Mouse (Mus musculus) retina, postnatal 1 day (tissue): Measurements from ENCODE around the gene Vmn1r204.
"Not testable (repeated sequence)": the region's sequence is repeated elsewhere in the genome, so short reads cannot be mapped to it uniquely, and the experiment has no call there.

Experiments
- DNase-seq: peaks from one replicate; pipeline ENCODE4 v3.0.0-alpha.2; 2012

Gene Vmn1r204

DNA sequence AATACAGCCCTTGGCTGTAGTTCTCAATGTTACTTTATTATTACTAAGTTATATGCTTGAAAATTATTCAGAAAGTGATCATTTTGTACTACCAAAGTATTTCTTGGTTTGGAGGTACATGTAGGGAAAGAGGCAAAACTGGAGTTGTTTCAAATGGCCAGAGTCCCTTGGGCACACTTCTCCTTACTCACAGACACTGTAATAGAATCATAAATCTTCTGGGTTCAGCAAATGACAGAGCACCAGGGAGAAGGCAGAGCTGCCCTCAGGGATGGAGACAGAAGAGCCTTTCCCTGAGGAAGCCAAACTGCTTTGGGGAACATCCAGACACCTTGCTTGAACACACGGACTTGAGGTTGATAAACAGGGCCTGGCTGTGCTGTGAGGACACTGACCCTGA, at the start of gene Vmn1r204:
Vmn1r204 (plus strand) TSS at position 301 of the 400 bp plus-strand sequence.
- not testable (repeated sequence) for DNase-seq

DNA sequence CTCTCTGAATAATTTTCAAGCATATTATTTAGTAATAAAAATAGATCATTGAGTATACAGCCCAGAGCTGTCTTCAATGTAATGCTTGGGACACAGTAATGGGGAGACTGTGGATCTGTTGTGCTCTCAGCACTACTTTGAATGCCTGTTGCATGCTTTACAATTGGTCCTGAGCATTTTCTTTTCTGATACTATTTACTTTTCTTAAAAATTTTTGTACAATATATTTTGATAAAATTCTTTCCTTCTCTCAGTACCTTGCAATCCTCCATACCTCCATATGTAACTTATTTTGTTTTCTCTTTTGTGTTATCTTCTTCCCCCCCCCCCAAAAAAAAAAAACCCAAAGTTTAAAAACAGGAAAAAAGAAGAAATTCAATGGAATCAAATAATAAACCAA, 47.7 kb upstream of the Vmn1r204 start, which contains the start of gene Vmn1r202:
Vmn1r202 (minus strand) TSS at position 101 of the 400 bp plus-strand sequence.
- no peak for DNase-seq

DNA sequence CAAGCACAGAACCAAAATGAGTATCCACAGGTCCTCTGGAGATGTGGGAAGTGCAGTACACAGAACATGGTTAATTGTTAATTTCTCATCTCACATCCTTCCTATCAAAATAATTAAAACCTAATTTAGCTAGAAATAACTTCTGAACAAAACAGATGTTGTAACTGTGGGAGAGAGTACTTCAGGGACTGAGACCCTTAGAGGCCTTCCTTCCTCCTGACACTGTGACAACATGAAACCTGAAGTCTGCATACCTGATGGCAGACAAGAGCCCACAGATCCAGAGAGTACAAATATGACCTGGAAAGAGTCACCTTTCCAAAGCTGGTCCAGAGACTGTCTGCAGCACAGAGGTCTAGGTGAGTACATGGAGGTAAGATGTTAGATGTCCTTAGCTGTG, 35.2 kb upstream of the Vmn1r204 start, which contains the start of gene Vmn1r203:
Vmn1r203 (plus strand) TSS at position 301 of the 400 bp plus-strand sequence.
- DNase-seq: no peak

DNA sequence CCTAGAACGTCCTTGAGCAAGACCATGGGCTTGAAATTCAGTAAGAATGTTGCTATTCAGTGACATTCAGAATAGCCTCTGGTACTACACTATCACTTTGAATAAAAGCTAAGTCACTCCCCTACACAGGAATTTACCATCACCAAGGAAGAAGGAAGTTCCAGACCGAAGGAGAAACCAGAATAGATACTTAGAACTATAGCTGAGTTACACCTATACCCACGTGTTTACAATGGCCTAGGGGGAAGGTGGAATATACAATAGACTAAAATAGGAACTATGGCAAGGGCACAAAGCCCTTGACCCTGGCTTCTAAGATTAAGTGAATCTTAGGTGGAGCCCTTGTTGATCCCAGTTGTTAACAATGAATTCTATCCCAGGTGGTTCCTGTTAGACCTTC, 21.9 kb downstream of the Vmn1r204 start:
- DNase-seq: not testable (repeated sequence)

DNA sequence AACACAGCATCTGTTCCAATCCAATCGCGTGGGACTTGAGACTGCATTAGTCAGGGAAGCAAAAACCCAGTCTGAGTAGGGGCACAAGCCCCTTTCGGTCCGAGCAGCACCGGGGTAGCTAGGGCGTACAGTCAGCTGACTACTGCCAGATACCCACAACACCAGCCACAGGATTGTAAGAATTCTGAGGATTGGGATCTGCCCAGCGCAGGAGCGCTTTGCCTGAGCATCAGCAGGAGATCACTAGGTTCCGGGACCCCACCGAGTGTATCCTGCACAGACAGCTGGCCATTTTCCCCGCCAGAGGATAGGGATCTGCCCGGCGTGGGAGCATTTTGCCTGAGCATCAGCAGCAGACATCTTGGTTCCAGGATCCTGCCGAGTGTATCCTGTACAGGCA, 30.3 kb downstream of the Vmn1r204 start:
- DNase-seq: not testable (repeated sequence)

DNA sequence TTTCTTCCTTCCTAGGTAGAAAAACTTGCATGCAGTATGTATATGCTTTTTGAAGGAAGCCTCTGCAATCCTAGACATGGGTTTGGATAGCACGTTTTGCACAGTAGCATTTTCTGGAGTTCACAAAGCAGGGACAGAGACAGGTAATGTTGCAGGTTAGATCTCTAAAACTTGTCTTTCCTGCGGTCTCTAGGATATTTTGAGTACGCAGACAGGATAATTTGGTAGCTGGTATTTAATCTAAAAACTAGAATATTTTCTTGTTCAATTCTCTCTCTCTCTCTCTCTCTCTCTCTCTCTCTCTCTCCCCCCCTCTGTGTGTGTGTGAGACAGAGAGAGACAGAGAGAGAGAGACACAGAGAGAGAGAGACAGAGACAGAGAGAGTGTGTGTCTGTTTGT, 39.9 kb downstream of the Vmn1r204 start, which contains the start of gene Vmn1r205:
Vmn1r205 (minus strand) TSS at position 101 of the 400 bp plus-strand sequence.
- no peak for DNase-seq
